11 mouse cellular contexts compared by ENCODE assay signal in genomic region chr5:64381538-64381937, GRCm38 (mm10).
A peak's percentile ranks its signal among the peaks of the same experiment; 100 is the strongest.
DNase-seq lines count a peak whose midpoint lies in the region; ATAC-seq lines count a peak whose summit lies in the region.
"Had no signal": no experiment of that assay in that cellular context is flagged by ENCODE, and none has a peak within 500 bp of the region (broad histone marks: within the 10 kb centered on the region; RNA-seq: fewer than 3 reads in every experiment).

No protein-coding gene starts in this region.

- no peak for DNase-seq in heart, postnatal 10 days
- peak; percentile 48 for DNase-seq in adipocyte (ENCODE audit: low spot score)
- no peak for DNase-seq in liver, embryonic 13.5 days
- no peak for DNase-seq in ovary, postnatal 36 days (ENCODE audit: low spot score)
- no peak for DNase-seq in embryo, embryonic 10.5 days (ENCODE audit: low spot score)
- DNase-seq in thymus, postnatal 10 days (ENCODE audit: low spot score in 2 of 2) = no peak
- DNase-seq: cerebellum, adult 11-12 months; right cerebral cortex, postnatal 4 days had no signal

- H3K36me3 ChIP-seq in heart, embryonic 14.5 days (ENCODE audit: control insufficient read depth, insufficient read depth, low read length) = no peaks in the 10 kb centered on the region
- H3K36me3 ChIP-seq in embryonic facial prominence, embryonic 15.5 days = no peaks in the 10 kb centered on the region
- H3K36me3 ChIP-seq in liver, embryonic 13.5 days = no peaks in the 10 kb centered on the region
- H3K36me3 ChIP-seq: G1E had no signal

- WGBS in heart, embryonic 14.5 days = 15% methylated on average over 8 of the region's 8 CpGs
- 28% methylated on average over 8 of the region's 8 CpGs for WGBS in embryonic facial prominence, embryonic 15.5 days
- WGBS in liver, embryonic 13.5 days (ENCODE audit: insufficient replicate concordance) = 16% methylated on average over 8 of the region's 8 CpGs

- H3K9ac ChIP-seq in heart, embryonic 14.5 days (ENCODE audit: low read length) = peak overlapping the region; percentile 52
- no peak overlapping the region for H3K9ac ChIP-seq in embryonic facial prominence, embryonic 15.5 days
- H3K9ac ChIP-seq in liver, embryonic 13.5 days = no peak overlapping the region

- H3K4me2 ChIP-seq in heart, embryonic 14.5 days (ENCODE audit: low read length) = peak overlapping the region; percentile 16; the same call in 1 of the 2 replicates
- no peak overlapping the region for H3K4me2 ChIP-seq in embryonic facial prominence, embryonic 15.5 days (replicated peaks)
- 0 out of 2 replicates have a peak overlapping the region, but pooled peaks have one; percentile 17 for H3K4me2 ChIP-seq in liver, embryonic 13.5 days

- no peaks in the 10 kb centered on the region for H3K27me3 ChIP-seq in heart, embryonic 14.5 days (ENCODE audit: control insufficient read depth, insufficient read depth, low read length)
- no peaks in the 10 kb centered on the region for H3K27me3 ChIP-seq in embryonic facial prominence, embryonic 15.5 days
- H3K27me3 ChIP-seq in liver, embryonic 13.5 days = peaks cover 3% of the 10 kb centered on the region; the same call in 1 of the 2 replicates

- no peak overlapping the region for H3K4me3 ChIP-seq in heart, embryonic 14.5 days (ENCODE audit: control insufficient read depth in 1 of 2, insufficient read depth in 1 of 2, low read depth in 1 of 2, low read length in 2 of 2)
- H3K4me3 ChIP-seq in embryonic facial prominence, embryonic 15.5 days (replicated peaks) = no peak overlapping the region
- no peak overlapping the region for H3K4me3 ChIP-seq in liver, embryonic 13.5 days (replicated peaks)

- no peak for ATAC-seq in heart, embryonic 14.5 days (ENCODE audit: insufficient number of reproducible peaks, insufficient read depth, low FRiP score, low read depth)
- ATAC-seq in embryonic facial prominence, embryonic 15.5 days (ENCODE audit: insufficient number of reproducible peaks, low FRiP score, low TSS enrichment, low read depth) = no peak
- ATAC-seq in liver, embryonic 13.5 days (ENCODE audit: low read depth) = no peak; the same call in 1 of the 2 replicates

- H3K9me3 ChIP-seq in heart, embryonic 14.5 days (ENCODE audit: control insufficient read depth, low read length) = no peaks in the 10 kb centered on the region
- no peaks in the 10 kb centered on the region for H3K9me3 ChIP-seq in embryonic facial prominence, embryonic 15.5 days (replicated peaks)
- no peaks in the 10 kb centered on the region for H3K9me3 ChIP-seq in liver, embryonic 13.5 days (replicated peaks)
- H3K9me3 ChIP-seq: G1E had no signal

- intact Hi-C loops in heart, postnatal 10 days (cut with DNase I) = loop anchor here (2.0 kb wide), 1 partner anchor 91 kb away; no protein-coding TSS in a partner anchor

- peaks cover 15 to 34% of the 10 kb centered on the region in 2 experiments for H3K4me1 ChIP-seq in heart, embryonic 14.5 days (ENCODE audit: control insufficient read depth in 2 of 2, insufficient read depth in 2 of 2, low read length in 2 of 2)
- peaks cover 49% of the 10 kb centered on the region for H3K4me1 ChIP-seq in embryonic facial prominence, embryonic 15.5 days
- peaks cover 63% of the 10 kb centered on the region for H3K4me1 ChIP-seq in liver, embryonic 13.5 days (replicated peaks)

- peak overlapping the region; percentile 44 to 64; a peak in 3 of 4 replicates for H3K27ac ChIP-seq in heart, embryonic 14.5 days (replicated peaks in 1 of 2; ENCODE audit: control insufficient read depth in 1 of 2, insufficient read depth in 1 of 2, low read depth in 2 of 2, low read length in 2 of 2)
- peak overlapping the region; percentile 71 for H3K27ac ChIP-seq in embryonic facial prominence, embryonic 15.5 days (replicated peaks)
- peak overlapping the region; percentile 55 for H3K27ac ChIP-seq in liver, embryonic 13.5 days
